18 mouse cellular contexts compared by ENCODE assay signal in genomic region chr1:89622801-89623200, GRCm38 (mm10).
DNase-seq lines count a peak whose midpoint lies in the region; ATAC-seq and TF ChIP-seq lines count a peak whose summit lies in the region.
"Had no signal": no experiment of that assay in that cellular context is flagged by ENCODE, and none has a peak within 500 bp of the region (broad histone marks: within the 10 kb centered on the region; RNA-seq: fewer than 3 reads in every experiment).

No protein-coding gene starts in this region.

- no peak overlapping the region for H3K4me3 ChIP-seq in forebrain, postnatal 0 days (ENCODE audit: low read depth, low read length)
- H3K4me3 ChIP-seq in forebrain, embryonic 13.5 days: no peak overlapping the region
- no peak overlapping the region for H3K4me3 ChIP-seq in heart, embryonic 12.5 days
- no peak overlapping the region for H3K4me3 ChIP-seq in brown adipose tissue, adult 24 weeks (ENCODE audit: insufficient read depth, low read depth, low read length)
- H3K4me3 ChIP-seq in embryonic fibroblast, embryonic 13.5 days (ENCODE audit: insufficient read depth, low read length): no peak overlapping the region
- H3K4me3 ChIP-seq in midbrain, postnatal 0 days (ENCODE audit: low read depth, low read length): no peak overlapping the region
- H3K4me3 ChIP-seq: forebrain, embryonic 12.5 days; hindbrain, embryonic 15.5 days; megakaryocyte, embryonic 14.5 days; neural tube, embryonic 12.5 days had no signal

- no peak overlapping the region for H3K4me2 ChIP-seq in forebrain, postnatal 0 days (ENCODE audit: low read depth)
- no peak overlapping the region for H3K4me2 ChIP-seq in forebrain, embryonic 13.5 days
- H3K4me2 ChIP-seq in heart, embryonic 12.5 days: no peak overlapping the region
- no peak overlapping the region for H3K4me2 ChIP-seq in midbrain, postnatal 0 days (ENCODE audit: low read depth, low read length, poor library complexity, severe bottlenecking)
- H3K4me2 ChIP-seq: forebrain, embryonic 12.5 days; hindbrain, embryonic 15.5 days; neural tube, embryonic 12.5 days had no signal

- H3K9me3 ChIP-seq in forebrain, postnatal 0 days (ENCODE audit: low read length): no peaks in the 10 kb centered on the region
- H3K9me3 ChIP-seq in forebrain, embryonic 13.5 days (replicated peaks): no peaks in the 10 kb centered on the region
- H3K9me3 ChIP-seq in heart, embryonic 12.5 days (replicated peaks): no peaks in the 10 kb centered on the region
- no peaks in the 10 kb centered on the region for H3K9me3 ChIP-seq in midbrain, postnatal 0 days (ENCODE audit: low read length)
- H3K9me3 ChIP-seq: forebrain, embryonic 12.5 days; hindbrain, embryonic 15.5 days; megakaryocyte, embryonic 14.5 days; neural tube, embryonic 12.5 days had no signal

- no peak for DNase-seq in forebrain, postnatal 0 days
- DNase-seq in heart, postnatal 4 days: no peak
- no peak for DNase-seq in lung, postnatal 4 days
- no peak for DNase-seq in midbrain, postnatal 0 days (ENCODE audit: low spot score)
- DNase-seq: kidney, adult 11 months; kidney, postnatal 10 days; right cerebral cortex, postnatal 25 days had no signal

- 57% methylated on average over 7 of the region's 7 CpGs for WGBS in forebrain, postnatal 0 days
- 79% methylated on average over 7 of the region's 7 CpGs for WGBS in forebrain, embryonic 13.5 days
- 40% methylated on average over 7 of the region's 7 CpGs for WGBS in heart, embryonic 12.5 days
- 81% methylated on average over 7 of the region's 7 CpGs for WGBS in midbrain, postnatal 0 days

- no peaks in the 10 kb centered on the region for H3K27me3 ChIP-seq in forebrain, postnatal 0 days (ENCODE audit: insufficient read depth, low read length)
- no peaks in the 10 kb centered on the region for H3K27me3 ChIP-seq in forebrain, embryonic 13.5 days
- no peaks in the 10 kb centered on the region for H3K27me3 ChIP-seq in heart, embryonic 12.5 days (replicated peaks)
- H3K27me3 ChIP-seq in midbrain, postnatal 0 days (ENCODE audit: insufficient read depth, low read length): no peaks in the 10 kb centered on the region
- H3K27me3 ChIP-seq: forebrain, embryonic 12.5 days; hindbrain, embryonic 15.5 days; neural tube, embryonic 12.5 days had no signal

- H3K4me1 ChIP-seq in forebrain, postnatal 0 days (ENCODE audit: insufficient read depth): no peaks in the 10 kb centered on the region
- peaks cover 8% of the 10 kb centered on the region for H3K4me1 ChIP-seq in forebrain, embryonic 13.5 days
- peaks cover 89% of the 10 kb centered on the region for H3K4me1 ChIP-seq in heart, embryonic 12.5 days (replicated peaks)
- H3K4me1 ChIP-seq in brown adipose tissue, adult 24 weeks (ENCODE audit: control insufficient read depth, insufficient read depth, insufficient read length, low read length): peaks cover 23% of the 10 kb centered on the region
- H3K4me1 ChIP-seq in embryonic fibroblast, embryonic 13.5 days (ENCODE audit: control insufficient read depth, insufficient read depth, low read length): no peaks in the 10 kb centered on the region
- H3K4me1 ChIP-seq in midbrain, postnatal 0 days (ENCODE audit: insufficient read depth, low read length): no peaks in the 10 kb centered on the region
- H3K4me1 ChIP-seq: megakaryocyte, embryonic 14.5 days had no signal

- peak; percentile 18; the same call in 1 of the 2 replicates for ATAC-seq in forebrain, postnatal 0 days
- no peak for ATAC-seq in forebrain, embryonic 13.5 days
- ATAC-seq in heart, embryonic 12.5 days (ENCODE audit: insufficient number of reproducible peaks, low FRiP score): no peak
- no peak for ATAC-seq in midbrain, postnatal 0 days (ENCODE audit: low FRiP score)
- ATAC-seq: lung, postnatal 0 days; midbrain, embryonic 16.5 days had no signal

- H3K27ac ChIP-seq in forebrain, postnatal 0 days (ENCODE audit: low read depth, low read length): no peak overlapping the region
- H3K27ac ChIP-seq in forebrain, embryonic 13.5 days: no peak overlapping the region
- H3K27ac ChIP-seq in heart, embryonic 12.5 days (ENCODE audit: poor library complexity, severe bottlenecking): peak overlapping the region; percentile 46
- H3K27ac ChIP-seq in brown adipose tissue, adult 24 weeks (replicated peaks; ENCODE audit: low read depth, low read length): 0 out of 2 replicates have a peak overlapping the region, but pooled peaks have one; percentile 33
- peak overlapping the region; percentile 30; the same call in 1 of the 2 replicates for H3K27ac ChIP-seq in embryonic fibroblast, embryonic 13.5 days (ENCODE audit: insufficient read depth, low read length)
- no peak overlapping the region for H3K27ac ChIP-seq in midbrain, postnatal 0 days (ENCODE audit: low read depth, low read length)
- H3K27ac ChIP-seq: forebrain, embryonic 12.5 days; hindbrain, embryonic 15.5 days; liver, embryonic 14.5 days; neural tube, embryonic 12.5 days had no signal

- H3K36me3 ChIP-seq in forebrain, postnatal 0 days (ENCODE audit: insufficient read depth): no peaks in the 10 kb centered on the region; the same call in 1 of the 2 replicates
- H3K36me3 ChIP-seq in forebrain, embryonic 13.5 days (ENCODE audit: poor library complexity, severe bottlenecking): peaks cover 6% of the 10 kb centered on the region; the same call in 1 of the 2 replicates
- H3K36me3 ChIP-seq in heart, embryonic 12.5 days: no peaks in the 10 kb centered on the region
- H3K36me3 ChIP-seq in midbrain, postnatal 0 days (ENCODE audit: insufficient read depth, low read length): peaks cover 4% of the 10 kb centered on the region; the same call in 1 of the 2 replicates
- H3K36me3 ChIP-seq: forebrain, embryonic 12.5 days; hindbrain, embryonic 15.5 days had no signal

- H3K9ac ChIP-seq in forebrain, postnatal 0 days: no peak overlapping the region
- no peak overlapping the region for H3K9ac ChIP-seq in forebrain, embryonic 13.5 days
- no peak overlapping the region for H3K9ac ChIP-seq in heart, embryonic 12.5 days
- H3K9ac ChIP-seq in midbrain, postnatal 0 days (replicated peaks; ENCODE audit: low read length, poor library complexity, severe bottlenecking): no peak overlapping the region
- H3K9ac ChIP-seq: forebrain, embryonic 12.5 days; hindbrain, embryonic 15.5 days; liver, embryonic 14.5 days; neural tube, embryonic 12.5 days had no signal

- TF ChIP-seq CTCF in forebrain, postnatal 0 days (IDR thresholded peaks at IDR 0.05; ENCODE audit: low read depth): no peak
- no peak for TF ChIP-seq CTCF in embryonic fibroblast, embryonic 13.5 days (IDR thresholded peaks at IDR 0.05; ENCODE audit: borderline replicate concordance, insufficient read depth, low read length)
- TF ChIP-seq CTCF in midbrain, postnatal 0 days (IDR thresholded peaks at IDR 0.05): no peak

- no peak for TF ChIP-seq POLR2A in embryonic fibroblast, embryonic 13.5 days (IDR thresholded peaks at IDR 0.05; ENCODE audit: low read depth, low read length)

Comparison
In these comparisons a context has a peak if more than half of its experiments do, and no peak if none do; other contexts are left out.
1. H3K27ac ChIP-seq: peak in heart, embryonic 12.5 days (single experiment), brown adipose tissue, adult 24 weeks (single experiment) and embryonic fibroblast, embryonic 13.5 days (single experiment); none in forebrain, postnatal 0 days (single experiment), forebrain, embryonic 13.5 days (single experiment) and midbrain, postnatal 0 days (single experiment).